Mouse (Mus musculus): ENCODE measurements around the gene Tmco5. TPM values are rescaled to one million over a fixed set of nuclear protein-coding genes. Genes with fewer than 3 reads are reported as not detected.
"Not testable (repeated sequence)": the region's sequence is repeated elsewhere in the genome, so short reads cannot be mapped to it uniquely, and the experiment has no call there.

Tmco5 gene
- polyA plus RNA-seq, 1 experiment, result not detected

DNA sequence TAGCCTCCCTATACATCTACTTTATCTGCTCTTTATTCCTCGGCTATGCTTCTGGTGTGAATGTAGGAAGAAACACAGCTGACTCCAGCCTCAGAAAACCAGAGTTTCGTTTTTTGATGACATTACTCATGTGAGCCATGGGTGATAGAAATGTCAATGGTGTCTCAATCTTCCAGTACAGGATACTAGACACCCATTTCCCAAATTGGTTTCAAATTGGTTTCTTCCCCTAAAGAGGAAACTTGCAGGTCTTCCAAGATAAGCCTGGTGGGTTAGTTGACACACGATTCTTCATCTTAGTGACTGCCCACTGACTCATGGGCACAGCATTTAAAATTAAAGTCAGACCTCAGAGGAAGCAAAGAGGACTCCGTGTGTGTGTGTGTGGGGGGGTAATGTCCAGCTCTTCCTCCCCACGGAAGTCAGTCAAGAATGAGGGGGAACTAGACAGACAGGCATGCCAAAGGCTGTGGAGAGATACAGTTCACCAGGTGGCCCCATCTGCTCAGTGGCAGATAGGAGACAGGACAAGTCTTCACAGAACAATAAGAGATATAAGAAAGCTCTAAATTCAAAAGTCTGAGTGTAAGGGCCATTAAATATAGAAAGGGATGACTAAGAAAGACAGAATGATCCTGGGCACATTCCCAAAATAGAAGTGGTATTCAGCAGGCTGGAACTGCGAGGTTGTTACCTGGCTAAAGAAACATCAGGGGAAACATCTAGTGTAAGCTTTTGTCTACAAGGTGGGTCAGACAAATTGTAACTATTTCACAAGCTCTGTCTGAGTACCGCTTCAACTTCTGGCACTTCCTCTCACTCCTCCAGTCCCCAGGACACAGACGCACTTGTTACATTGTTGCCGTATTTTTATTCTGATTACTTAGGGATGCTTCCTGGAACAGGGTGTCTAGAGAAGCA lies 44.3 kb downstream of the Tmco5 start:
- no peak for DNase-seq (ENCODE audit: low read depth)

DNA sequence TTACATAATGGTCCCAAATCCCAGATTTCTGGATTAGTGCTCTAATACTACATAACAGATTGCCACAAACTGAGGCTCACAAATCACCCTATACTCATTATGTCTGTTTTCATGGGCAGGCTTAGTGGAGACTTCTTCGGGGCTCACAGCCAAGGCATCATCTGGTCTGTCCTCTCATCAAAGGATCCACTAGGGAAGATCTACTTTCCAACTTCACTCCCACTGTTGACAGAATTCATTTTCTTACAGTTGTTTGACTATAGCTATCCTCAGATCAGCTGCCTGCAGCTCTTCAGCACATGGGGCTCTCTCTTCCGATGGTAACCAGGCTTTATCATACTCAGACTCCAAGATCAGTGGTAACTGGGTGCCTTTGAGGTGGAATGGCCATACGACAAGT lies 45.2 kb downstream of the Tmco5 start:
- no peak for DNase-seq (ENCODE audit: low read depth)

DNA sequence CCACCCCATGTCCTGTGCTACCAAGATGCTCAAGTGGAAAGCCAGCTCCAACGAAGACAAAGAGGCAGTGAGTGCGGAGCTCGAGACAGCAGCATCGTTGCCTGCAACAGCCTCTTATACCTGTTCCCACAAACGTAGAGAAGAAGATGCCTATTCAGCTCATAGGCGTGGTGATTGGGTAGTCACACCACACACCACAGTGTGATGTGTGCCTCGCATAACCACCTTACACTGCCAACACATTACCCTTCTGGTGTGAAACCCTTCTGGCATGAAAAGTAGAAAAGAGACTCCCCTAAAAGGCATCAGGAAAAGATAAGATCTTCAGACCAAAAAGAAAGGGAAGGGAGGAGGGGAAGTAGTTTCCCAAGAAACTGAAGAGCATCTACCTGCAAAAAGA lies 45.8 kb downstream of the Tmco5 start:
- no peak for DNase-seq (ENCODE audit: low read depth)

DNA sequence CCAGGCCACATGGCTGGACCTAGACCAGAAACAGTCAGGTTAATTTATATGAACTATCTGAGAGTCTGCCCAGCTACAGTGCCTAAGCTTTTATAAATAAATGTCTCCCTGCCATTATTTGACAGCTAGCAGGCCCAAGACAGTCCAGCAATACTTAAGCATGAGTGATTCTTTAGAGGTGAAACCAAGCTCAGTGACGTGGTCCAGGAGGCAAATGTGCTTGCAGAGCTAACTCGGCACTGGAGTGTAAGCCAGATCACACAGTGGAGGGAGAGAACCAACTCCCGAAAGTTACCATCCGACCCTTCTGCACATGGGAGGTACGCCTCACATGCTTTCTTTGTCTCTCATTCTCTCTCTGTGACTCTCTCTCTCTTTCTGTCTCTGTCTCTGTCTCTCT lies 46.7 kb downstream of the Tmco5 start:
- DNase-seq (ENCODE audit: low read depth), result no peak

- DNase-seq (ENCODE audit: low read depth), result no peak
Measured at GRCm38 (mm10) chr2:116932218-116932617, 53.7 kb downstream of the Tmco5 start.

GRCm38 (mm10) chr2:116934236-116934635 lies 55.7 kb downstream of the Tmco5 start:
- DNase-seq (ENCODE audit: low read depth), result not testable (repeated sequence)

- DNase-seq (ENCODE audit: low read depth), result no peak
Measured at GRCm38 (mm10) chr2:116934776-116935175, 56.3 kb downstream of the Tmco5 start.

GRCm38 (mm10) chr2:116936371-116936770 lies 57.9 kb downstream of the Tmco5 start:
- no peak for DNase-seq (ENCODE audit: low read depth)

DNA sequence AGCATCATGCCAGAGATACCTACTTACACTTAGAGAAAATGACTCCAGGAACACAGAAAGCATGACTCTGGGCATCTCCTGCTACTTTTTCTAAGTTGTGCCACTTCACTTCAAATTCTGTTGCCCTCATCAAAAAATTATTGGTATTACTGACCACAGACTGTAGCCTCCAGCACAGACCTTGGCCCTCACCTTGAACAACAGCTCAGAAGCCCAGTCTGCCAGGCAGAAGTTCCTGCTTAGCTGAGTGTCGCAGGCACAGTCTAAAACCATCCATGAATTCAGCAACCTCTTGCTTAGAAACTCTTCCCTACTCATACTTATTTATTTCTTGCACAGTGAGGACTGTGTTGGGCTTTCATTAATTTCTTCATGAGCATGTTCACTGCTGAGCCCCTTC lies 58.7 kb downstream of the Tmco5 start:
- DNase-seq (ENCODE audit: low read depth), result no peak

- DNase-seq (ENCODE audit: low read depth), result no peak
Measured at GRCm38 (mm10) chr2:116941816-116942215, 63.3 kb downstream of the Tmco5 start.

Other genes starting within 250 kb of the Tmco5 start
- 5.4 and 7.8 TPM in 2 replicates for gene Spred1, start 242.7 kb downstream of the Tmco5 start, polyA plus RNA-seq (2012; rRNA removed)

Data from gonadal fat pad, adult 2 months (tissue).